Comparison of ENCODE assay signal across 1 mouse cellular context in the genomic region with DNA sequence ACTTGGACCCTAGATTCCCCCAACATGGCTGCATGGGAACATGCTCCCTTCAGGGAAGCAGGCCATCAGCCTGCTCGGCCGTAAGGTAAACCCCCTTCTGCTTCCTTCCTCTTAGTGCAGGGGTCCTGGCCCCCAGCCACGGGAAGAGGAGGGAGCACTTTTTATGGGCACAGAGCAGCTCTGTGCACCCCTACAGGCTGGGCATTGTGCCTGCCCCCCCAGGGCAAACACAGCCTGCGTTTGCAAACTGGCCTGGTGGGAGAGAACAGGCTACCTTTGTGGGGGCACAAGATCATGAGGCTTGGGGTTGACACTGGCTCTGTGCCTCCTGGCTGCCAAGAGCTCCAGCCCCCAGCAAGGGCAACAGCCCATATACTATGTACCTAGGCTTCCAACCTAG.
TF ChIP-seq lines count a peak whose summit lies in the region.

No protein-coding gene starts in this region.

TF ChIP-seq in CH12.LX, 34 proteins besides CTCF, POLR2A, EP300 and RAD21 (continued from another document):
- TF ChIP-seq TBP (conservative IDR thresholded peaks at IDR 0.05; ENCODE audit: low read depth, low read length), result no peak
- no peak for TF ChIP-seq HCFC1 (IDR thresholded peaks at IDR 0.05; ENCODE audit: low read depth, low read length)
- no peak for TF ChIP-seq E2F4 (IDR thresholded peaks at IDR 0.05; ENCODE audit: insufficient replicate concordance, low read depth, low read length)
- TF ChIP-seq ZMIZ1 (IDR thresholded peaks at IDR 0.05; ENCODE audit: low read depth, low read length), result no peak
- TF ChIP-seq BHLHE40 (IDR thresholded peaks at IDR 0.05; ENCODE audit: low read depth, low read length), result no peak
- no peak for TF ChIP-seq ZC3H11A (IDR thresholded peaks at IDR 0.05; ENCODE audit: low read depth, low read length)
- no peak for TF ChIP-seq MAFK (IDR thresholded peaks at IDR 0.05; ENCODE audit: insufficient replicate concordance, low read length)
- no peak for TF ChIP-seq SIN3A (IDR thresholded peaks at IDR 0.05; ENCODE audit: low read length)
- TF ChIP-seq ELF1 (IDR thresholded peaks at IDR 0.05; ENCODE audit: low read depth, low read length), result no peak
- TF ChIP-seq CHD1 (IDR thresholded peaks at IDR 0.05; ENCODE audit: low read depth, low read length), result no peak
- TF ChIP-seq ETS1 (conservative IDR thresholded peaks at IDR 0.05; ENCODE audit: low read depth, low read length), result no peak
- TF ChIP-seq UBTF (IDR thresholded peaks at IDR 0.05; ENCODE audit: low read depth, low read length), result no peak
- no peak for TF ChIP-seq MXI1 (IDR thresholded peaks at IDR 0.05; ENCODE audit: low read depth, low read length)
- no peak for TF ChIP-seq MYC (IDR thresholded peaks at IDR 0.05; ENCODE audit: low read depth, low read length)
- no peak for TF ChIP-seq KAT2A (IDR thresholded peaks at IDR 0.05; ENCODE audit: insufficient replicate concordance, low read length)
- TF ChIP-seq MAX (IDR thresholded peaks at IDR 0.05; ENCODE audit: low read length), result no peak
- no peak for TF ChIP-seq ZKSCAN1 (IDR thresholded peaks at IDR 0.05; ENCODE audit: borderline replicate concordance, low read depth, low read length)
- no peak for TF ChIP-seq MEF2A (IDR thresholded peaks at IDR 0.05; ENCODE audit: borderline replicate concordance, low read depth, low read length)
- no peak for TF ChIP-seq JUND (conservative IDR thresholded peaks at IDR 0.05; ENCODE audit: low read depth, low read length)
